Mouse (Mus musculus): ENCODE data around the gene Rtn4. TPM values are rescaled to one million over a fixed set of nuclear protein-coding genes. Genes with fewer than 3 reads are reported as not detected.

Rtn4 gene
- polyA plus RNA-seq, 1 experiment from 2014 or later: 102 TPM

DNA sequence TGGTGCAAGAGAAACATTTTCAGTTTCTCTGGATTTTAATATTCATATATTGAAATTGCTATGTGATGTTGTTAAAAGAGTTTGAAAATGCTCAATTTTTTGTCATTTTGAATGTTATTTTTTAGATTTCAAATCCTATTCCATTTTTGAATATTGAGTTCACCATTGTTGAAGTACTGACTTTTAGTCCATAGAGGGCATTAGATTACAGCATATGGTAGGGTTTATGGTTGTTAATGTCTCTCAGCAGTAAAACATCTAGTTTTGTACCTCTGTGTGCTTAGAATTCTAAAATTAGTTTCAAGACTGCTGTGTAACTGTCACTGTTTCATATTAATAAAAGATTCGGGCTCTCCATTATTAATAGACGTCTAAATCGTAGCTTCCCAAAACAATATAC, 22.8 kb downstream of the Rtn4 start:
- no peak for ATAC-seq
- no peak overlapping the region for H3K27ac ChIP-seq
- no peak overlapping the region for H3K4me2 ChIP-seq
- H3K4me3 ChIP-seq: no peak overlapping the region
- no peaks in the 10 kb centered on the region for H3K9me3 ChIP-seq (replicated peaks)
- H3K9ac ChIP-seq: no peak overlapping the region
- H3K27me3 ChIP-seq: no peaks in the 10 kb centered on the region
- 0 out of 2 replicates have a peak, but pooled peaks cover 6% of the 10 kb centered on the region for H3K4me1 ChIP-seq
- 88% methylated on average over 3 of the region's 3 CpGs for WGBS
- H3K36me3 ChIP-seq (ENCODE audit: poor library complexity, severe bottlenecking): peaks cover 20% of the 10 kb centered on the region; the same call in 1 of the 2 replicates

DNA sequence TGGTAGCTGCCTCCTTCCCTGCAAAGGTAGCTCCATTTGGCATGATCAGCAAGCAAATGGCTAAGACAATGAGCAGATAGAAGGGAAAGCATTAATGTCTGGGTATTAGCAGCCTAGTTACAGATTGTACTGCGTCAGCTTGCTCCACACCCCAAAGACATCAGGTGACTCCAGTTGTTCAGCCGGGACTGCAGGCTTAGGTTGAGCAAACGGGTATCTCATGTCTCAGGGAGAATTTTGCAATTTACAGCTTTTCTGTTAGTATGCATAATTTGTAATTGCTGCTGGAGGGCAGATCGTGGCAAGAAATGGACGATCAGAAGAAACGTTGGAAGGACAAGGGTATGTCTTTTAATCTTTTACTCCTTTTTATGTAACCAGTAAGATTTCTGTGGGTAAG, 25.8 kb downstream of the Rtn4 start:
- H3K9me3 ChIP-seq (replicated peaks): no peaks in the 10 kb centered on the region
- WGBS: 76% methylated on average over 6 of the region's 6 CpGs
- H3K4me3 ChIP-seq: no peak overlapping the region
- H3K4me2 ChIP-seq: no peak overlapping the region
- H3K9ac ChIP-seq: no peak overlapping the region
- H3K27ac ChIP-seq: no peak overlapping the region
- no peak for ATAC-seq
- 0 out of 2 replicates have a peak, but pooled peaks cover 6% of the 10 kb centered on the region for H3K4me1 ChIP-seq
- H3K27me3 ChIP-seq: no peaks in the 10 kb centered on the region
- peaks cover 12% of the 10 kb centered on the region for H3K36me3 ChIP-seq (ENCODE audit: poor library complexity, severe bottlenecking)

DNA sequence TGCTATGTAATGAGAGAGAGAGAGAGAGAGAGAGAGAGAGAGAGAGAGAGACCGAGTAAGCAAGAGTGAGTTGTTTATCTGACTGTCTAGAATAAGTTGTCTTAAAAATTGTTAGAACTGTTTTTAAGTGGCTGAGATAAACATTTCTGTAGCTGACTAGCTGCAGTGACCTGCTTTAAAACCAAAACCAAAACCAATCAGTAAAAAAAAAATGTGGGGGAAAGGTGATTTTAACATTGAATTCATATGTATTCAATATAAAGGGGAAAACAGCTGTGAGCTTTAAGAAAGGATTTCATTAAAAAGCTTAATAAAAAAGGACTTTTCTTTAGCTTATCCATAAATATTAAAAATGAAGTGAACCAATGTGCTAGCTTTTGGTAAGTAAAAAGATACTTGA, 26.9 kb downstream of the Rtn4 start:
- Histone ChIP-seq H3K27me3 (no peaks in the 10 kb centered on the region), H3K4me1 (0 out of 2 replicates have a peak, but pooled peaks cover 6% of the 10 kb centered on the region), H3K9ac (no peak overlapping the region), H3K27ac (no peak overlapping the region), H3K9me3 (replicated peaks) (no peaks in the 10 kb centered on the region), H3K4me3 (no peak overlapping the region), H3K36me3 (ENCODE audit: poor library complexity, severe bottlenecking) (peaks cover 4% of the 10 kb centered on the region; the same call in 1 of the 2 replicates), H3K4me2 (no peak overlapping the region)
- 90% methylated on average over 1 of the region's 1 CpGs for WGBS
- no peak for ATAC-seq

- Histone ChIP-seq H3K9me3 (replicated peaks) (no peaks in the 10 kb centered on the region), H3K4me2 (no peak overlapping the region), H3K27me3 (no peaks in the 10 kb centered on the region), H3K4me1 (no peaks in the 10 kb centered on the region), H3K9ac (no peak overlapping the region), H3K4me3 (no peak overlapping the region), H3K27ac (no peak overlapping the region), H3K36me3 (ENCODE audit: poor library complexity, severe bottlenecking) (peaks cover 4% of the 10 kb centered on the region; the same call in 1 of the 2 replicates)
- ATAC-seq: no peak
- WGBS: 93% methylated on average over 2 of the region's 2 CpGs
These were observed 31.5 kb downstream of the Rtn4 start for GRCm38 (mm10) chr11:29724213-29724612.

DNA sequence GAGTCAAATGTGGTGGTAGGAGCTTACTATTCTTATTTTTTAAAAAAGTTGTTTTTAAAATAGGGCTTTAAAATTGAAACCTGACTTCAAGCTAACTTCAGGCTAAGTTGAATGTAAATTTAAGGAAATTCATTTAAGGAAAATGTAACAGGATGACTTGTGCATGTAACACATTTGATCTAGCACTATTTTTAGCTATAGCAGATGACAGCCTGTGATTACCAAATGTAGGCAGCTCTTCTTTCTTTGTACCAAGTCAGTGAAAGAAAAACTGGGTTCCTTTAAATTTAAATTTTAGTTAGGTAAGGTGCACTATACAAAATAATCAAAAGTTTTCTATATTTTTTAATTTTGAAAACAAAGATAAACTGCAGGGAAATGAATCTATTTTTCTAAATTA, 32.4 kb downstream of the Rtn4 start:
- Histone ChIP-seq H3K9me3 (replicated peaks) (no peaks in the 10 kb centered on the region), H3K4me3 (no peak overlapping the region), H3K36me3 (ENCODE audit: poor library complexity, severe bottlenecking) (peaks cover 4% of the 10 kb centered on the region; the same call in 1 of the 2 replicates), H3K9ac (no peak overlapping the region), H3K27ac (no peak overlapping the region), H3K4me2 (no peak overlapping the region), H3K4me1 (no peaks in the 10 kb centered on the region), H3K27me3 (no peaks in the 10 kb centered on the region)
- no peak for ATAC-seq

DNA sequence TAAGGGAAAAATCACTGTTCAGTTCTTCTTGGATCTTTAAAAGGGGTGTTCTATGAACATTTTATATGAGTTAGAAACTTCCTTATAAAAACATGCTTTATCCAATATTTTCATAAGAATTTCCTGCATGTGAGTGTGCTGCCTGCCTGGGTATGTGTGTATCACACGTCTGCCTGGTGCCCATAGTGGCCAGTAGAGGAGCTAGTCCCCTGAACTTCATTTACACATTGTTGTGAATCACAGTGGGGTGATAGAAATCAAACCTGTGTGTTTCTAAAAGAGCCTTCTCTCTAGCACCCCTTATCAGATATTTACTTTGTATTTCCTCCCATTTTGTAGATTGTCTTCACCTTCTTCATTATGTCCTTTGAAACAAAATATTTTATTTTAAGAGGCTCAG, 32.9 kb downstream of the Rtn4 start:
- Histone ChIP-seq H3K9ac (no peak overlapping the region), H3K4me3 (no peak overlapping the region), H3K27ac (no peak overlapping the region), H3K27me3 (no peaks in the 10 kb centered on the region), H3K4me1 (no peaks in the 10 kb centered on the region), H3K4me2 (no peak overlapping the region), H3K36me3 (ENCODE audit: poor library complexity, severe bottlenecking) (peaks cover 4% of the 10 kb centered on the region; the same call in 1 of the 2 replicates), H3K9me3 (replicated peaks) (no peaks in the 10 kb centered on the region)
- ATAC-seq: no peak
- WGBS: 80% methylated on average over 1 of the region's 1 CpGs

DNA sequence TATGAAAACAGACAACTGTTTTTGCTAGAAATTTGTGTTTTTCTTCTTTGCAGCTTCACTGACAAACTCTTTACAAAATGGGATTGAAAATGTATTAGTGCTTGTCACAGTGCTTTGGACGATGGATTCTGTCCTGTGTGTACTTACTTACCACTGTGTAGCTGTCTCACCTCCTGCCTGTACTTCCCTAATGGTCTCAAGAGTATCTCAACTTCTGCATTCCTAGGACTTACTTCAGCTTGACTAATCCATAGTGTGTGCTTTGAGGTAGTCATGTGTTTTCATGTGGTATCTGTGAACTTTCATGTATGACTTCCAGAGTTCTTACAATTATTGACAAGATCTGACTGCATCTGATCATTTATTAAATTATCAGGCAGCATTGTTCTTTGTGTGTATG, 35.2 kb downstream of the Rtn4 start:
- WGBS: 90% methylated on average over 1 of the region's 1 CpGs
- Histone ChIP-seq H3K4me1 (no peaks in the 10 kb centered on the region), H3K4me2 (no peak overlapping the region), H3K27ac (no peak overlapping the region), H3K4me3 (no peak overlapping the region), H3K9me3 (replicated peaks) (no peaks in the 10 kb centered on the region), H3K36me3 (ENCODE audit: poor library complexity, severe bottlenecking) (no peaks in the 10 kb centered on the region), H3K27me3 (no peaks in the 10 kb centered on the region), H3K9ac (no peak overlapping the region)
- ATAC-seq: no peak

DNA sequence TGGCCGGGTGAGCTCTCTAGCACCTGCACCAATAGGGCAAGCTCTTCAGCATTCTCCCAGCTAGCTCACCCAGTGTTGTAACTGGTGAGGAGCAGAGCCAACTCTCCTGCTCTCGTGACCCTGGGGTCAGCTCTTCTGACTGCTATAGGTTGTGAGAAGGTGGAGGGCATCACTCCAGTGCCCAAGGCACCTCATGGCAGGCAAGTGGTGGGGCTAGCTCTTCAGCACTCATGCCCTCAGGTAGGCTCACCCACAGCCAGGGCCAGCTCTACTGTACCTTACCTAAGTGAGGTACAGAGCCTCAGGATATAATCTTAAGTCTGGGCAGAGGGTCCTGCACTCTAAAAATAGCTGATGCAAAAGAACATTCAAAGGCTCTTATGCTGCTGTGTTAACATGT, 47.0 kb downstream of the Rtn4 start:
- 89% methylated on average over 2 of the region's 2 CpGs for WGBS
- 0 out of 2 replicates have a peak, but pooled peaks have one; percentile 26 for ATAC-seq
- H3K4me1 ChIP-seq: no peaks in the 10 kb centered on the region

GRCm38 (mm10) chr11:29744760-29745430, 52.1 kb downstream of the Rtn4 start:
- no peak overlapping the region for H3K9ac ChIP-seq
- 82% methylated on average over 5 of the region's 5 CpGs for WGBS
- H3K4me1 ChIP-seq: no peaks in the 10 kb centered on the region
- H3K4me2 ChIP-seq: no peak overlapping the region
- peak; percentile 34; the same call in 1 of the 2 replicates for ATAC-seq
- no peak overlapping the region for H3K4me3 ChIP-seq
- no peaks in the 10 kb centered on the region for H3K9me3 ChIP-seq (replicated peaks)
- no peaks in the 10 kb centered on the region for H3K27me3 ChIP-seq
- no peak overlapping the region for H3K27ac ChIP-seq
- peaks cover 69% of the 10 kb centered on the region for H3K36me3 ChIP-seq (ENCODE audit: poor library complexity, severe bottlenecking)

More for the DNA sequence above, 47.0 kb downstream of the Rtn4 start:
- Histone ChIP-seq H3K4me3 (no peak overlapping the region), H3K9ac (no peak overlapping the region), H3K4me2 (no peak overlapping the region), H3K36me3 (ENCODE audit: poor library complexity, severe bottlenecking) (peaks cover 47% of the 10 kb centered on the region), H3K27me3 (no peaks in the 10 kb centered on the region), H3K9me3 (replicated peaks) (no peaks in the 10 kb centered on the region), H3K27ac (no peak overlapping the region)

GRCm38 (mm10) chr11:29745513-29745912, 52.8 kb downstream of the Rtn4 start:
- H3K27me3 ChIP-seq: no peaks in the 10 kb centered on the region
- H3K9me3 ChIP-seq (replicated peaks): no peaks in the 10 kb centered on the region
- H3K9ac ChIP-seq: no peak overlapping the region
- WGBS: 80% methylated on average over 2 of the region's 2 CpGs
- peaks cover 69% of the 10 kb centered on the region for H3K36me3 ChIP-seq (ENCODE audit: poor library complexity, severe bottlenecking)
- no peak overlapping the region for H3K27ac ChIP-seq
- no peak overlapping the region for H3K4me2 ChIP-seq
- no peaks in the 10 kb centered on the region for H3K4me1 ChIP-seq
- H3K4me3 ChIP-seq: no peak overlapping the region
- ATAC-seq: no peak

DNA sequence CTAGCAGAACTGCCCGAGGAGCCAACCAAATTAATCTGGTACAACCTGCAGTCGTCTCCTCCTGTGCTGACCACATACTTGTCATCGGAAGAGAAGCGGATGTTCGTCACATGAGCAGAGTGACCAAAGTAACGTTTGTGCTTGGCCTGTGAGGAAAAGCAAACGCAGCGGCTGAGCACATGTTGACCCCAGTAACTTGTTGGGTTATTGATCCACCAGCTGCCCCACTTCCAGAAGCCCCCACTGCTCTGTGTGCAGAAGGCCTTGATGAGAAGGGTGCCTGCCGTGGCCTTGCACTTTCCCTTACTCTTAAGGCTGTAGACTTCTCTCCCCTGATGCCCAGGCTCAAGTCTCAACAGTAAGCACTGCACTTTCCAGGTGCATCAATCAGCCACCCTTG, 53.5 kb downstream of the Rtn4 start:
- WGBS: 91% methylated on average over 9 of the region's 9 CpGs
- no peaks in the 10 kb centered on the region for H3K9me3 ChIP-seq (replicated peaks)
- H3K36me3 ChIP-seq (ENCODE audit: poor library complexity, severe bottlenecking): peaks cover 69% of the 10 kb centered on the region
- no peaks in the 10 kb centered on the region for H3K27me3 ChIP-seq
- no peak overlapping the region for H3K4me2 ChIP-seq
- no peaks in the 10 kb centered on the region for H3K4me1 ChIP-seq
- no peak for ATAC-seq
- no peak overlapping the region for H3K27ac ChIP-seq
- no peak overlapping the region for H3K4me3 ChIP-seq
- H3K9ac ChIP-seq: no peak overlapping the region

GRCm38 (mm10) chr11:29747365-29747764, 54.6 kb downstream of the Rtn4 start:
- H3K4me2 ChIP-seq: no peak overlapping the region
- WGBS: 96% methylated on average over 3 of the region's 3 CpGs
- H3K4me3 ChIP-seq: no peak overlapping the region
- no peak overlapping the region for H3K9ac ChIP-seq
- no peaks in the 10 kb centered on the region for H3K9me3 ChIP-seq (replicated peaks)
- no peaks in the 10 kb centered on the region for H3K4me1 ChIP-seq
- peaks cover 60% of the 10 kb centered on the region for H3K36me3 ChIP-seq (ENCODE audit: poor library complexity, severe bottlenecking)
- no peaks in the 10 kb centered on the region for H3K27me3 ChIP-seq
- ATAC-seq: no peak
- H3K27ac ChIP-seq: no peak overlapping the region

DNA sequence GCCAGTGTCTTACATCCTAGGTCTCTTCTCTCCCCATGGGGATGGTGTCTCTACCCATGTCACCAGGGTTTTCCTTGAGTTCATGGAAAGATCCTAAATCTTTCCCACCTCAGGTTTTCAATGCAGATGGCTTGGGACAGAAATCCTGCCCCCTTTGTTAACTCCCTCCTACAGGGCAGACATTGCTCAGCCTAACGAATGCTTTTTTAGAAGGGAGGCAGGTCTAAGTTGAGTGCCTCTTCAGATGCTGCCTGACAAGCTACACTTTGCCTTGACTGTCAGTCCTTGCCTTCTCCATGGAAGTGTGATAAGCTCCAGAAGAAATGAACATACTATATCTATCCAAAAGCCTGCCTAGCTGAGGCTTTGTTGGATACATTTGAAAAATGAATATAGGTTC, 55.1 kb downstream of the Rtn4 start:
- no peak overlapping the region for H3K27ac ChIP-seq
- 56% methylated on average over 1 of the region's 1 CpGs for WGBS
- ATAC-seq: no peak
- H3K9me3 ChIP-seq (replicated peaks): no peaks in the 10 kb centered on the region
- peaks cover 55% of the 10 kb centered on the region for H3K36me3 ChIP-seq (ENCODE audit: poor library complexity, severe bottlenecking)
- H3K4me1 ChIP-seq: no peaks in the 10 kb centered on the region
- H3K4me3 ChIP-seq: no peak overlapping the region
- H3K9ac ChIP-seq: no peak overlapping the region
- H3K4me2 ChIP-seq: no peak overlapping the region
- no peaks in the 10 kb centered on the region for H3K27me3 ChIP-seq

Data from forebrain, embryonic 13.5 days (tissue).